Mouse (Mus musculus) erythroblast, embryonic 14.5 days (primary cell): ENCODE measurements around the gene Slc38a5. TPM values are rescaled to one million over a fixed set of nuclear protein-coding genes. Genes with fewer than 3 reads are reported as not detected.
A peak's percentile ranks its signal among the peaks of the same experiment; 100 is the strongest.

ENCODE experiments used
- H3K27me3 ChIP-seq: 2 replicates; pipeline ENCODE4 v1.6.1; 2012; ENCODE audit warnings: inconsistent platforms; ENCODE audit not compliant: control insufficient read depth
- H3K36me3 ChIP-seq: 2 replicates; pipeline ENCODE4 v1.6.1; 2012; ENCODE audit warnings: mild to moderate bottlenecking, inconsistent platforms; ENCODE audit not compliant: control insufficient read depth
- H3K4me1 ChIP-seq: 2 replicates; pipeline ENCODE4 v1.6.1; 2012; ENCODE audit warnings: inconsistent platforms; ENCODE audit not compliant: control insufficient read depth
- H3K4me3 ChIP-seq: replicated peaks from 2 replicates; pipeline ENCODE3; 2012; ENCODE audit warnings: moderate library complexity, mild to moderate bottlenecking, inconsistent platforms
- H3K9me3 ChIP-seq: 2 replicates; pipeline ENCODE4 v1.6.1; 2012; ENCODE audit warnings: low read length, inconsistent platforms, mixed read lengths; ENCODE audit not compliant: control insufficient read depth
- GATA1 ChIP-seq: IDR thresholded peaks from 2 replicates; pipeline ENCODE4 v1.6.1; 2012; ENCODE audit warnings: low read length, inconsistent platforms, mixed read lengths
- TAL1 ChIP-seq: IDR thresholded peaks from 3 replicates; pipeline ENCODE4 v1.6.1; 2012; ENCODE audit warnings: low read length, inconsistent platforms, mixed read lengths
- polyA plus RNA-seq: library from polyadenylated mRNA; stranded (reverse); fragments of >175 nt; gene quantifications from 2 replicates; pipeline ENCODE4 v1.2.3, GENCODE M21; 2012

Slc38a5 gene
- polyA plus RNA-seq, result 21.1 and 28.4 TPM in 2 replicates

- Histone ChIP-seq H3K9me3 (no peaks in the 10 kb centered on the region), H3K4me1 (peaks cover 41% of the 10 kb centered on the region), H3K4me3 (peak within 1 kb of the TSS; percentile 84), H3K36me3 (peaks cover 28% of the 10 kb centered on the region), H3K27me3 (no peaks in the 10 kb centered on the region; the same call in 1 of the 2 replicates)
- no peak for TF ChIP-seq TAL1
- no peak for TF ChIP-seq GATA1
Measured at GRCm38 (mm10) chrX:8271083-8271820, at the start of gene Slc38a5. Gene Slc38a5, plus strand, starts transcription at chrX:8271133.

GRCm38 (mm10) chrX:8222296-8222677, 48.6 kb upstream of the Slc38a5 start:
- peaks cover 23% of the 10 kb centered on the region for H3K27me3 ChIP-seq
- no peak for TF ChIP-seq TAL1
- TF ChIP-seq GATA1, result no peak
- H3K4me3 ChIP-seq, result no peak overlapping the region
- H3K9me3 ChIP-seq, result no peaks in the 10 kb centered on the region
- H3K36me3 ChIP-seq, result no peaks in the 10 kb centered on the region
- H3K4me1 ChIP-seq, result peaks cover 9% of the 10 kb centered on the region

GRCm38 (mm10) chrX:8222678-8223421, 48.1 kb upstream of the Slc38a5 start:
- no peaks in the 10 kb centered on the region for H3K36me3 ChIP-seq
- H3K27me3 ChIP-seq, result peaks cover 17% of the 10 kb centered on the region
- peaks cover 9% of the 10 kb centered on the region for H3K4me1 ChIP-seq
- no peak overlapping the region for H3K4me3 ChIP-seq
- no peak for TF ChIP-seq TAL1
- no peak for TF ChIP-seq GATA1
- no peaks in the 10 kb centered on the region for H3K9me3 ChIP-seq

GRCm38 (mm10) chrX:8223473-8223872, 47.5 kb upstream of the Slc38a5 start:
- peaks cover 12% of the 10 kb centered on the region for H3K27me3 ChIP-seq
- H3K4me1 ChIP-seq, result peaks cover 9% of the 10 kb centered on the region
- H3K9me3 ChIP-seq, result no peaks in the 10 kb centered on the region
- H3K4me3 ChIP-seq, result no peak overlapping the region
- TF ChIP-seq TAL1 (no peak), GATA1 (no peak)
- no peaks in the 10 kb centered on the region for H3K36me3 ChIP-seq

GRCm38 (mm10) chrX:8230272-8230671, 40.7 kb upstream of the Slc38a5 start:
- Histone ChIP-seq H3K27me3 (no peaks in the 10 kb centered on the region), H3K4me3 (no peak overlapping the region), H3K9me3 (no peaks in the 10 kb centered on the region), H3K36me3 (no peaks in the 10 kb centered on the region), H3K4me1 (peaks cover 22% of the 10 kb centered on the region)
- TF ChIP-seq TAL1, result no peak
- no peak for TF ChIP-seq GATA1

- TF ChIP-seq GATA1 (no peak), TAL1 (no peak)
- no peaks in the 10 kb centered on the region for H3K27me3 ChIP-seq
Measured at GRCm38 (mm10) chrX:8233602-8234001, 37.3 kb upstream of the Slc38a5 start.

GRCm38 (mm10) chrX:8236704-8237103, 34.2 kb upstream of the Slc38a5 start:
- Histone ChIP-seq H3K4me3 (no peak overlapping the region), H3K36me3 (peaks cover 23% of the 10 kb centered on the region), H3K9me3 (no peaks in the 10 kb centered on the region; the same call in 1 of the 2 replicates), H3K27me3 (no peaks in the 10 kb centered on the region), H3K4me1 (peaks cover 17% of the 10 kb centered on the region)
- no peak for TF ChIP-seq GATA1
- TF ChIP-seq TAL1, result no peak

More at GRCm38 (mm10) chrX:8233602-8234001, 37.3 kb upstream of the Slc38a5 start:
- peaks cover 22% of the 10 kb centered on the region for H3K4me1 ChIP-seq
- H3K36me3 ChIP-seq, result no peaks in the 10 kb centered on the region; the same call in 1 of the 2 replicates
- H3K9me3 ChIP-seq, result no peaks in the 10 kb centered on the region
- no peak overlapping the region for H3K4me3 ChIP-seq

GRCm38 (mm10) chrX:8238804-8239395, 32.0 kb upstream of the Slc38a5 start:
- Histone ChIP-seq H3K9me3 (no peaks in the 10 kb centered on the region; the same call in 1 of the 2 replicates), H3K4me3 (no peak overlapping the region), H3K4me1 (peaks cover 5% of the 10 kb centered on the region), H3K27me3 (no peaks in the 10 kb centered on the region), H3K36me3 (peaks cover 39% of the 10 kb centered on the region)
- TF ChIP-seq TAL1 (no peak), GATA1 (no peak)

- Histone ChIP-seq H3K36me3 (peaks cover 73% of the 10 kb centered on the region), H3K9me3 (peaks cover 4% of the 10 kb centered on the region), H3K27me3 (no peaks in the 10 kb centered on the region), H3K4me1 (peaks cover 17% of the 10 kb centered on the region), H3K4me3 (no peak overlapping the region)
- no peak for TF ChIP-seq TAL1
- no peak for TF ChIP-seq GATA1
Measured at GRCm38 (mm10) chrX:8247680-8248079, 23.3 kb upstream of the Slc38a5 start.
